In the genomic region with DNA sequence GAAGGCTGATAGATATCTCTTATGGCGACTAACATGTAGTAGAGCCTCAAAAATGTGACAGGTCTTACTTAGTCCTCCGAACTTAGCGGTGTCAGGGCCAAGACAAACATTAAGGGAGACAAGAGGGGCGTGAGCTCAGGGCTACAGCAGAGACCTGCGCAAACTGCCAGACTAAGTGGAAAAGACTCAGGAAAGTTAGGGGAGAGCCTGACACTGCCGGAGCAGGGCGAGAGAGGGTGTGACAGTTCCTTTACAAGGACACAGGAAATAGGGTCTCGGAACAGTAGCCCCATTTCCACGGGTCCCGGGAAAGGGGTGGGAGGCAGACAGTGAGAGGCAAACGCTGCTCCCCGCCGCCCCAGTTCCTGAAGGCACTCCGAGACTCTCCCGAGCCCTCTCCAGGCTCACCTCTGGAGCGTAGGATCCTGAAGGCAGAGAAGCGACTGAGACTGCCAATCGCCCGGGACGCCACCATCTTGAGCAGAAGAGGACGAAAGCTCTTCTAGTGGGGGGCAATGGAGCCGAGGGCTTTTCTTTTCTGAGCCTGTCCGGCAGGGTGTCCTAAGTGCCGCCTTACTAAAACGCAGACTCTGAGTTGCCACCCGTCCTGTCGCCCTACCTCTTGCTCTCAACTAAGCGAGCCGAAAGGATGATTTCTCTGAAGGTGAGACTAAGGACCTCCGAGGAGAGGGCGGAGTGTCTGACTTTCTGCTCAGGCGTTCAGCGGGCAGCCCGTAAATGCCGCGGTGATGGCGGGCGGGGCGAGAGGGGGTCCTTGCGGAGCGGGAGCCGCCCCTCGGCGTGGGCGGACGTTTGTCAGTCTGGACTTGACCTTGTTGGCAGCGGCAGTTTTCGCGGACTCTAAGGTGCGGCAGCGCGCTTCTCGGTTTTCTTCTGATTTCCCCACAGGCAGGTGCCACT, we compare ENCODE assay signal across 1 mouse cellular context.
TF ChIP-seq lines count a peak whose summit lies in the region.

A gene (minus strand): TSS at position 689 of the 921 bp plus-strand sequence.
A gene (plus strand): TSS at position 775 of the 921 bp plus-strand sequence.

TF ChIP-seq in CH12.LX, 34 proteins besides CTCF, POLR2A, EP300 and RAD21:
- 0 out of 2 replicates have a peak, but pooled peaks have one; percentile 36 for TF ChIP-seq MEF2A (IDR thresholded peaks at IDR 0.05; ENCODE audit: borderline replicate concordance, low read depth, low read length)
- peak; percentile 97 for TF ChIP-seq MAZ (IDR thresholded peaks at IDR 0.05; ENCODE audit: low read depth, low read length)
- TF ChIP-seq JUND (conservative IDR thresholded peaks at IDR 0.05; ENCODE audit: low read depth, low read length), result no peak
- peak; percentile 84 for TF ChIP-seq HCFC1 (IDR thresholded peaks at IDR 0.05; ENCODE audit: low read depth, low read length)
- peak; percentile 80; the same call in 1 of the 2 replicates for TF ChIP-seq POLR2AphosphoS2 (IDR thresholded peaks at IDR 0.05; ENCODE audit: low read depth, low read length)
- TF ChIP-seq MAFK (IDR thresholded peaks at IDR 0.05; ENCODE audit: insufficient replicate concordance, low read length), result no peak
- TF ChIP-seq UBTF (IDR thresholded peaks at IDR 0.05; ENCODE audit: low read depth, low read length), result no peak
- no peak for TF ChIP-seq MYC (IDR thresholded peaks at IDR 0.05; ENCODE audit: low read depth, low read length)
- TF ChIP-seq MAX (IDR thresholded peaks at IDR 0.05; ENCODE audit: low read length), result peak; percentile 100
- TF ChIP-seq BHLHE40 (IDR thresholded peaks at IDR 0.05; ENCODE audit: low read depth, low read length), result no peak
- TF ChIP-seq GABPA (IDR thresholded peaks at IDR 0.05; ENCODE audit: insufficient replicate concordance, low read depth, low read length), result no peak
- TF ChIP-seq ZC3H11A (IDR thresholded peaks at IDR 0.05; ENCODE audit: low read depth, low read length), result no peak
- peak; percentile 16; the same call in 1 of the 2 replicates for TF ChIP-seq IRF4 (IDR thresholded peaks at IDR 0.05; ENCODE audit: low read depth, low read length)
- TF ChIP-seq TBP (conservative IDR thresholded peaks at IDR 0.05; ENCODE audit: low read depth, low read length), result peak; percentile 79
- TF ChIP-seq ELF1 (IDR thresholded peaks at IDR 0.05; ENCODE audit: low read depth, low read length), result peak; percentile 13; the same call in 1 of the 2 replicates
- TF ChIP-seq NELFE (IDR thresholded peaks at IDR 0.05; ENCODE audit: low read depth, low read length), result peak; percentile 86
- TF ChIP-seq NRF1 (IDR thresholded peaks at IDR 0.05; ENCODE audit: low read depth, low read length), result 0 out of 2 replicates have a peak, but pooled peaks have one; percentile 16
- peak; percentile 71 for TF ChIP-seq SIN3A (IDR thresholded peaks at IDR 0.05; ENCODE audit: low read length)
- peak; percentile 63; the same call in 1 of the 2 replicates for TF ChIP-seq TCF12 (IDR thresholded peaks at IDR 0.05; ENCODE audit: low read depth, low read length)
- TF ChIP-seq CHD2 (IDR thresholded peaks at IDR 0.05; ENCODE audit: low read length), result no peak
- TF ChIP-seq KAT2A (IDR thresholded peaks at IDR 0.05; ENCODE audit: insufficient replicate concordance, low read length), result 0 out of 2 replicates have a peak, but pooled peaks have one; percentile 30
- peak; percentile 85 for TF ChIP-seq ZMIZ1 (IDR thresholded peaks at IDR 0.05; ENCODE audit: low read depth, low read length)
- 0 out of 2 replicates have a peak, but pooled peaks have one; percentile 75 for TF ChIP-seq MXI1 (IDR thresholded peaks at IDR 0.05; ENCODE audit: low read depth, low read length)
